Mouse (Mus musculus) midbrain, postnatal 0 days (tissue): ENCODE measurements at regions not wholly inside any gene's neighbourhood (a gene's known extent, or its start where the extent isn't known, plus 50 kb on each side); places are given as distances from the start of the nearest gene placed in this dataset.

ENCODE experiments used
- ATAC-seq: fragments of 200-750 bp; cut with Nextera tagmentation; 2 replicates; pipeline ENCODE4 v1.8.0; 2017; ENCODE audit warnings: moderate number of reproducible peaks, mild to moderate bottlenecking, moderate TSS enrichment, moderate library complexity; ENCODE audit not compliant: low FRiP score
- DNase-seq: peaks from one replicate; pipeline ENCODE4 v3.0.0-alpha.2; 2015; ENCODE audit warnings: low spot score
- H3K27ac ChIP-seq: fragments of 300-500 bp; sonication (generic); 2 replicates; pipeline ENCODE4 v1.5.1; 2014; ENCODE audit warnings: low read depth, mild to moderate bottlenecking, low read length, mixed read lengths
- H3K27me3 ChIP-seq: fragments of 300-500 bp; sonication (generic); 2 replicates; pipeline ENCODE4 v1.6.1; 2014; ENCODE audit warnings: low read length, control low read depth, mixed read lengths; ENCODE audit not compliant: insufficient read depth
- H3K36me3 ChIP-seq: fragments of 300-500 bp; sonication (generic); 2 replicates; pipeline ENCODE4 v1.6.1; 2014; ENCODE audit warnings: low read length, control low read depth, mixed read lengths; ENCODE audit not compliant: insufficient read depth
- H3K4me1 ChIP-seq: fragments of 300-500 bp; sonication (generic); 2 replicates; pipeline ENCODE4 v1.6.1; 2014; ENCODE audit warnings: mild to moderate bottlenecking, control low read depth, antibody characterized with exemption, low read length, mixed read lengths; ENCODE audit not compliant: insufficient read depth
- H3K4me2 ChIP-seq: fragments of 300-500 bp; sonication (generic); 2 replicates; pipeline ENCODE4 v1.6.1; 2014; ENCODE audit warnings: low read depth, mild to moderate bottlenecking, low read length, mixed read lengths; ENCODE audit not compliant: poor library complexity, severe bottlenecking
- H3K4me3 ChIP-seq: fragments of 300-500 bp; sonication (generic); 2 replicates; pipeline ENCODE4 v1.5.1; 2014; ENCODE audit warnings: low read depth, mild to moderate bottlenecking, low read length, moderate library complexity
- H3K9ac ChIP-seq: fragments of 300-500 bp; sonication (generic); replicated peaks from 2 replicates; pipeline ENCODE4 v1.6.1; 2014; ENCODE audit warnings: mild to moderate bottlenecking, low read length, moderate library complexity, mixed read lengths; ENCODE audit not compliant: poor library complexity, severe bottlenecking
- H3K9me3 ChIP-seq: fragments of 300-500 bp; sonication (generic); 2 replicates; pipeline ENCODE4 v1.6.1; 2016; ENCODE audit warnings: low read length, control low read depth
- CTCF ChIP-seq: IDR thresholded peaks from 2 replicates; pipeline ENCODE4 v1.5.1; 2016; ENCODE audit warnings: antibody characterized with exemption, mild to moderate bottlenecking
- WGBS: fragments of 180-500 bp; shearing (Covaris S2); extraction: QIAGEN DNeasy Blood & Tissue Kit; methylation state at CpG from one replicate; pipeline ENCODE4 v1.1.7; 2014; 5-methylcytosine and 5-hydroxymethylcytosine counted together

- Histone ChIP-seq H3K36me3 (no peaks in the 10 kb centered on the region), H3K27me3 (no peaks in the 10 kb centered on the region), H3K27ac (peak overlapping the region; percentile 33; the same call in 1 of the 2 replicates), H3K9ac (peak overlapping the region; percentile 81), H3K4me3 (peak overlapping the region; percentile 44), H3K4me1 (no peaks in the 10 kb centered on the region), H3K9me3 (no peaks in the 10 kb centered on the region), H3K4me2 (peak overlapping the region; percentile 84)
- DNase-seq (peak; percentile 38), ATAC-seq (peak; percentile 84)
- WGBS: under 1% methylated on average over 42 of the region's 59 CpGs
- TF ChIP-seq CTCF: no peak
Observed at GRCm38 (mm10) chr7:71705426-71706050, 354.3 kb upstream of the Gm10295 start.

DNA sequence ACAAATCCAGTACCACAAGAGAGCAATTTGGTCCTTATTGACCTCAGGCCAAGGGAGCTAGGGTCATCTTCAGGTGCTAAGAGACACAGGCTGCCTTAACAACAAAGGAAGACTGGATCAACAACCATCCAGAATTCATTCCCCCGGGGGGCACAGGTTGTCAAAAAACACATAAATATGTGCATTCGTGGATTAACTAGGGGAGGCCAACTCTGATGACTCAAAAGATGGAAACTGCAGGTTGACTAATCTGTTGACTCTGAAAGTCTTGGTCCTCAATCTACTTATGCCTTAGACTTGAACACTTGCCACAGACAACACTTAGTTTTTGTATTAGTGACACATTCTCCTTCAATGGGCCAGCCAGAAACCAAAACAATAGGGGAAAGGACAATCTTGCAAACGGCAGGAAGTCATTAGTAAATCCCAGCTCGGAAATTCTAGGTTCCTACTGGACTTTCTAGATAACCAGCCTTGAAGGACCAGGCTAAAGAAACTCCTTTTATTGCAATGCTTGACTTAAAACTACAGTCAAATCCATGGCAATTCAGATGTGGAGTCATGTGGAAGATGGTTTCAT, 353.5 kb upstream of the Gm10295 start:
- Histone ChIP-seq H3K9ac (no peak overlapping the region), H3K4me3 (peak overlapping the region; percentile 44; the same call in 1 of the 2 replicates), H3K27ac (no peak overlapping the region), H3K4me2 (peak overlapping the region; percentile 84), H3K9me3 (no peaks in the 10 kb centered on the region), H3K36me3 (no peaks in the 10 kb centered on the region), H3K4me1 (no peaks in the 10 kb centered on the region), H3K27me3 (no peaks in the 10 kb centered on the region)
- no peak for TF ChIP-seq CTCF
- DNase-seq (no peak), ATAC-seq (no peak)
- 63% methylated on average over 4 of the region's 4 CpGs for WGBS
